Mouse (Mus musculus): ENCODE data around the gene Slc12a9.

Slc12a9 gene

DNA sequence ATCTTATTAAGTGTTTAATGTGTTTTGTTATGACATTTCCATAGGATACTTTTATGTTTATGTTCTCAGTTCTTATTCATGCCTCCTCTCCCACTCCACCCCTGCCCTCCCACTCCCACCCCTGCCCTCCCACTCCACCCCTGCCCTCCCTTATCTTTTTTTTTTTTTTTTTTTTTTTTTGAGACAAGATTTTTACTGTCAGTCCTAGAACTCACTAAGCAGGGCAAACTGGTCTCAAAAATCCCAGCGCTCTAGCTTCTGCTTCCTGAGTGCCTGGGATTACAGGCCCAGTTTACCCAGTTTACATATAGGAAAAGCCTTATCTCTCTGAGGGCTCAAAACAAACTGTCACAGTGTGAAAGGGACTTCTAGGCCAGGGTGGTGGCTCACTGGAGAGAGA lies 13.0 kb upstream of the Slc12a9 start:
- no peak for DNase-seq (ENCODE audit: low spot score in 2 of 2)

DNA sequence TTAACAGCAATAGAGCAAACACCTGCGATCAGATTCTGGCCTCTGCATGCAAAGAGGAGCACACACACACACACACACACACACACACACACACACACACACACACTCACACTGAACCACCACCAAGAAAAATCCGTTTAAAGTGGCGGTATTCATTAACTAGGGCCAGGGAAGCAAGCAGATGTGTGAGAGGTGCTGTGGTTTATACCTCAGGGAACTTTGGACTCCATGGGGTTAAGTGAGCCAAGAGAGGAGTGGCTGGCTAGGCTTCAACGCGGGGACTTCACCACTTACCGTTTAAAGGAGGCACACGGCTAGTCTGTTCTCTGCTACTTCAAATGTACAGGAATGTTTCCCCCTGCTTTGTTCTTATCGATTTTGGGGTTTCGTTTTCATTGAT lies 12.4 kb upstream of the Slc12a9 start:
- no peak for DNase-seq (ENCODE audit: low spot score in 2 of 2)

DNA sequence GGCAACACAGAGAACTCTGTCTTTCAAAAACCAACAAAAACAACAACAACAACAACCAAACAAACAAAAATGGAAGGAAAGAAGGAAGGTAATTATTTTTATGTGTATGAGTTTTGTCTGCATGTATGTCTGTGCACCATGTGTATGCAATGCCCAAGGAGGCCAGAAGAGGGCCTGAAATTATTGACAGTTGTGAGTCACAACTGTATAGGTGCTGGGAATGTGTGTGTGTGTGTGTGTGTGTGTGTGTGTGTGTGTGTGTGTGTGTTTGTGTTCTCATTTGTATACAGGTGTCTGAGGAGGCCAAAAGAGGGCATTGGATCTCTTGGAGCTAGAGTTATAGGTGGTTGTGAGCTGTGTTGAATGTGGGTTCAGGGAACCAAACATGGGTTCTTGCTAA lies 10.5 kb upstream of the Slc12a9 start:
- no peak for DNase-seq (ENCODE audit: low spot score in 2 of 2)

DNA sequence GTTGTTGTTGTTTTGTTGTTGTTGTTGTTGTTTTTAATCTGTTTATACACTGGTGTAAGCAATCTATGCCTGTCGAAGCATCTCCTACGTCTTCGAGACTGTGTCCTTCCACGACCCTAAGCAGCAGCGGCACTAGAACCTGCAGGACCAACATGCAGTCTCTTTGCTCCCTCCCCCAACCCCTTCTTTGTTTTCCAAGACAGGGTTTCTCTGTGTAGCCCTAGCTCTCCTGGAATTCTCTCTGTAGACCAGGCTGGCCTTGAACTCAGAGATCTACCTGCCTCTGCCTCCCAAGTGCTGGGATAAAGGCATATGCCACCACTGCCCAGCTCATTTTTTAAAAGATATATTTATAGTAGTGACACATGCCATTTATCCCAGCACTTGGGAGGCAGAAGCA lies 10.0 kb upstream of the Slc12a9 start:
- DNase-seq (ENCODE audit: low spot score in 2 of 2), result no peak

DNA sequence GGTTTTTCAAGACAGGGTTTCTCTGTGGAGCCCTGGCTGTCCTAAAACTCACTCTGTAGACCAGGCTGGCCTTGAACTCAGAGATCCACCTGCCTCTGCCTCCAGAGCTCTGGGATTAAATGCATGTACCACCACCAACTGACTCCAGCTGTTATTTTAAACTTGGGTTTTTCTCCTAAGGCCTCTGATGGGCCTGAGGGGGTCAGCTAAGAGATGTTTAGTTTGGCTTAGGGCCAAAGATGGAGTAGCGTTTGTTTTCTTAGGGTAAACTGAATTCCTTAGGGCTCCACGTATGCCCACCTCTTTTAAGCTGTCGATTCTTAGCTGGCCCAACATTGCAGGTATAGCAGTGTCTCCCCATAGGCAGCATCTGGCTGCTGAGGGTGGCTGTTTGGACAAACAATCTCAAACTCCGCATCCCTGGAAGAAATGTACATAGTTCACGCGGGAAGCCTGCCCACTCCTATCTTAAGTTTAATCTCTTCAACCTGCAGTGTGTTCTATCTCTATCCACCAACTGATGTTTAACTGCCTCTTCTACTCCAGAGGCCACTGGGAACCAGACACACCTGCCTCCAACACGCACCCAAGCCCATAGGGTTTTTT lies 9.1 kb upstream of the Slc12a9 start:
- DNase-seq (ENCODE audit: low spot score in 2 of 2), result no peak

DNA sequence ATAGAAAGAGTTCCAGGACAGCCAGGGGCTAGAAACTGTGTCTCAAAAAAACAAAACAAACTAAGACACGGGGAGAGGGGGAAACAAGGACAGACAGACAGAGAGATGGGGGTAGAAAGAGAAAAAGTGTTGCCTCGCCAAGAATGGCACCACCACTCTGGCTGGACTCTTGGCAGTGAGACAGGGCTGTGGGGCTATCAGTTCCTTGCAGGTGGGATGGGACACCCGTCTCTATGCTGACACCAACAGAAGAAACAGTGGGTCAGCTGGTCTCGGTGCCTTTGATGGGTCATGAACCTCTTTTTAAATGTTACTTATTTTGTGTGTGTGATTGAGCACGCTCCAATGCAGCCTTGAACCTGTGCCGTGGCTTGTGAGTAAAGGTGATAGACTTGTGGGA lies 6.8 kb upstream of the Slc12a9 start:
- DNase-seq (ENCODE audit: low spot score in 2 of 2), result peak in 1 of 2 experiments; percentile 57

DNA sequence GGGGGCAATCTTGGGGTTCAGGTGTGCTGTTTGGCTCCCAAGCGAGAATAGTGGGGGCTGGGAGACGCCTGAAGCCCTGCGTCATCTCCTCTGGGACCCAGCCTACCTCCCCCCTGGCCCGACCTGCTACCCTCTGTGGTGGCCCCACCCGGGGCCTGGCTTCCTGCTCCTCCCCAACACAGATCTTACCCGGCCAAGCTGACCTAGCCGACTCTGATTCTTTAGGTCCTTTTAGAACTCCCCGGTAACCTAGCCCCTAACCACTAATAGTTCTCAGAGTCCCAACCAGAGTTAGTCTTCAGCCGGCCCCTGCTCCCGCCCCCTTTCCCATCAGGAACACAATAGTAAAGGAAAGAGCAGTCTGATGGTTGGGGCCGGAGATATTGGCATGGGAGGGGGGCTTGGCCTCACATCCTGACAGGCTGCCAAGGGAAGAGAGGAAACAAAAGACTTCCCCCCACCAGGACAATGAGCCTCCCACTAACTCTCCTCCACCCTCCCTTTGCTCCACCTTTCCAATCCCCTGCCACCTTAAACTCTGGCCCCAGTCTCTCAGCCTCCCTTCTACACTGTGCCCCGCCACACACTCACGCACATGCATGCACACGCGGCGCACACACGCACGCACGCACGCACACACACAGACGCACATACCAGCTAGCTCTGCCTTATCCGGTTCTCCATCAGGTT lies 6.0 kb upstream of the Slc12a9 start:
- peak; percentile 35 to 57 for DNase-seq (ENCODE audit: low spot score in 2 of 2)

DNA sequence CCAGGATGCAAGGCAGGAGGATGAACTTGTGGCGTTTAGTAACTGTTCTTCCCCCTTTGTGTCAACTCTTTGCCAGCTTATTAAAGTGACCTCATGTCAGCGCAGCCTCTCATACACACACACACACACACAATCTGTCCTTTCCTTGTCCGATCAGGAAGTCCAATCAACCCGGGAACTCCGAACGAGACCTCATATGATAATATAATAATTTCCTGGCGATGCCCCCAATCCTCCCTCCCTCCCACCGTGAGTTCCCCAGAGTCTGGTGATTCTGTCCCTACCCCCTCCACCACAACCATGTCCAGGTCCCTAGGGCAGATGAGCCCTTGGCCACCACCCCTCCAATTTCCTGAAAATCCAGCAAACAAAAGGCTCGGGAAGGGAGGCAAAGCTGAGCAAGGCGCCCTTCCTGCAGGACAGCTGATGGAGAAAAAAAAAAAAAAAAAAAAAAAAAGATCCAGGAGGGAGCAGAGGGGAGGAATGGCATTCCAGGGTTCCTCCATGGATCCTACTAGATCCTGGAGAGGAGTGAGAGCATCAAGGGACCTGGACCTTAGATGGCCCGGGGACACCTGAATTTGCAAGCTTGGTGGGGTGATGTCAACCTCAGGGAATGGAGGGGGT lies 5.4 kb upstream of the Slc12a9 start:
- peak; percentile 34 to 41 for DNase-seq (ENCODE audit: low spot score in 2 of 2)

DNA sequence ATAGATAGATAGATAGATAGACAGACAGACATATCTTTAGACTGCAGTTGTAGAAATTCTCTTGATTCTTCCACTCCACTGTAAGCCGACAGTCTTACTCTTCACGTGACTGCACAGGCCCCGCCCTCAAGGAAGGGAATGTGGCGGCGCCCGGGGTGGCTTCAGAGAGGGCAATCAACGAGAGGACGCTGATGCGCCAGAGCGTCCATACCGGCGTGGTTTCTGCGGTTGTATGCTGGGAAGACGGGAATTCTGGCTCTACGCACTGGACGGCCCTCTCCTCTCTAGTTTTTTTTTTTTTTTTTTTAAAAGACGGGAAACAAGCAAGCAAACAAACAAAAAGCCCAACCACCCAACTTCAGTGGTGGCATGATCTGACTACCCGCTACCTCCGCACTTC lies 4.9 kb upstream of the Slc12a9 start:
- DNase-seq (ENCODE audit: low spot score in 2 of 2), result peak; percentile 67 to 92

DNA sequence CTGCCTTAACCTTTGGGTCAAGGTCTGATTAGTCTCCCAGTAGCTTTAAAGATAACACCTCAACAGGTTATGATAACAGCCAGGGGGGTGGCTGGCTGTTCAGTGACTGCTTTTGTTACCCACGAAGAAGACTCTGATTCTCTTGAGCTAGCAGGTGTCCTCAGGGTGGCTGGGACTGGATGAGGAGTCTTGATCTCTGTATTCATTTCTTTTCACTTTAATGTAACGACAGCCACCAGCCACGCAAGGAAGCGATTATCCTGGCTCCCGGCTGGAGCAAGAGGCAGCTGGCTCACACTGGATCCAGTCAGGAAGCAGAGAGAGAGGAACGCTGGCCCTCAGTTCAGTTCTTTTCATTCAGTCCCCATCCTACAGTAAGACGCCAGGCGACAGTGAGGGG lies 3.8 kb upstream of the Slc12a9 start:
- DNase-seq (ENCODE audit: low spot score in 2 of 2), result no peak

DNA sequence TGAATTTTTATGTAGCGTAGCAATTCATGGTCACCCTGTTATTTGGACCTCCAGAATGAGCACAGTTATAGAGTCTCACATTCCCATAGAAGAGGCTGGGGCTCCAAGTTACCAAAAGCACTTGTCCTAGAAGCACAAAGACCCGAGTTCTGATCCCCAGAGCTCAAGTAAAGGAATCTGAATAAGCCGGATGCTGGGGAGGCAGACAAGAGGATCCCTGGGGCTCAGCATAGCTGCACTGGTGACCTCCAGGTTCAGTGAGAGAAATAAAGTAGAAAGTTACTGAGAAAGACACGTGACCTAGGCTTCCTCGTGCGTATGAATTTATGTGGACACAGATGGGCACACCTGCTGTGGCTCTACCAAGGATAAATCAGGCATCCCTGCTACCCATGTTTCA lies 1.7 kb upstream of the Slc12a9 start:
- no peak for DNase-seq (ENCODE audit: low spot score in 2 of 2)

DNA sequence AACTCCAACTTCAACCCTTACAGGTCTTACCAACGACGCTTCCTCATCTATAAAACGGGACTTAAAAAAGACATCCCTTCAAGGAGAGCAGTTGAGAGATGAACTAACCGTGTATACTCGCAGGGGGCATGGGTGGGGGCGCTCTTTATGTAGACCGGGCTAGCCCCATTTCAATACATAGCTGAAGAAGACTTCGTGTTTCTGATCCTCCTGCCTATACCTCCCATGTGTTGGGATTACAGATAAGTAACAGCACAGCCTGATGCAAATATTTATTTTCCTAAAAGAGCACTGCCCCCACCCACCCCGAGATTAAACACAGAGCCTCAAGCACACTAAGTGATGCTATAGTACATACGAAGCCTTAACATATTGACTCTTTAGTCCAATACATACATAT lies 920 bp upstream of the Slc12a9 start:
- no peak for DNase-seq (ENCODE audit: low spot score in 2 of 2)

DNA sequence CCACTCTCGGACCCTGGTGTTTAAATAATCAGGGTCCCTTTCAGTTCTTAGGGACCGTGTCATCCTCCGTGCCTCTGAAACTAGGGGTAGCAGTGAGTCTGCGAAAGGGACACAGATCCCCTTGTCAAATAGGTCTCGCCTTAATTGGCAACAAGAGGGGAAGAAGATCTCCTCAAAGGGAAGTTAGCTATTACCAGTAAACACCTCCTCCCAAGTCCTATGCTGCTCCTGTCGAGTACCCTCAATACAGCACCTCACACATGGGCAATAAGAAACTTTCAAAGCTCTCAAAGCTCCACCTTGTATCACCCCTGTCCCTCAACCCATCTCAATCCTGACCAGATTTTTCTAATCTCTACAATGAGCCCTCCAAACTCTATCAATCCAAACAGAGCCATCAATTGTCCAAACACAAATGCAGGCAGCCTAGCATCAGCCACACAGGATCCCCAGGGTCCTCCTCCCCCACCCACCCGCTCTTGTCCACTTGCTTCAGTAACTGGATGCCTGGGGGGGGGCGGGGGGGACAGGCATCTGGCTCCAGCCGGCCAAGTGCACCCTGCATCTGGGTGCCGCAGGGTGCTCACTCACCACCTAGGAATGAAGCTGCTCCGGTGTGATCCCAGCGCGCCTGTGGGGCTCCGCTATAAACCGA lies 413 bp downstream of the Slc12a9 start:
- DNase-seq (ENCODE audit: low spot score in 2 of 2), result no peak

DNA sequence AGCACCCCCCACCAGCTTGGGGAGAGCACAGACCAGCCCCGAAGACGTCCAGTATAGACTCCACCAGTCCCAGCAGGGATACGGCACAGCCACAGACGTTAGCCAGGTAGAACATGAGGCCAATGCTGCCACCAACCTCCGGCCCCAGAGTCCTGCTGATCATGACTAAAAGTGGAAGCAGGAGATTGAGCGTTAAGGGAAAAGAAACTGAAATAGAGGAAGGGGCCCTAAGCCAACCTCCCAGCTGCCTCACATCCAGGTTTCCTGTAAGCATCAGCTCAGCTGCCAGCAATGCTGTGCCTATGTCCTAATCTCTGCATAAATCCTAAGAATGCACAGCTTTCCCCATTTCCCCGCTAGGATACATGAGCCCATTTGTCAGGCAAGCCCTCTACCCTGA lies 2.5 kb downstream of the Slc12a9 start:
- no peak for DNase-seq (ENCODE audit: low spot score in 2 of 2)

DNA sequence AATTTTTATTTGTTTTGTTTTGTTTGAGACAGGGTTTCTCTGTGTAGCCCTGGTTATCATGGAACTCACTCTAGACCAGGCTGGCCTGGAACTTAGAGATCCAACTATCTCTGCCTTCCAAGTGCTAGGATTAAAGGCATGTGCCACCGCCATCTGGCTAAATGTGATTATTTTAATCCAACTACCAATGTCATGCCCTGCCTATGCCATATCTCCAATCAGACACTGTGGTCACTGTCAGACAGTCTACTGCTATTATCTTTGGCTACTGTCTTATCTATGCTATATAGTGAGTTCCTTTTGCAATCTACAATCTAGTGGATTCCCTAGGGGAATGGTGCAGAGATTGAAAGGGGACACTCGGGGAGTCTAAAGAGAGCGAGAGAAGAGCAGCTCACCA lies 12.4 kb downstream of the Slc12a9 start:
- no peak for DNase-seq (ENCODE audit: low spot score in 2 of 2)

DNA sequence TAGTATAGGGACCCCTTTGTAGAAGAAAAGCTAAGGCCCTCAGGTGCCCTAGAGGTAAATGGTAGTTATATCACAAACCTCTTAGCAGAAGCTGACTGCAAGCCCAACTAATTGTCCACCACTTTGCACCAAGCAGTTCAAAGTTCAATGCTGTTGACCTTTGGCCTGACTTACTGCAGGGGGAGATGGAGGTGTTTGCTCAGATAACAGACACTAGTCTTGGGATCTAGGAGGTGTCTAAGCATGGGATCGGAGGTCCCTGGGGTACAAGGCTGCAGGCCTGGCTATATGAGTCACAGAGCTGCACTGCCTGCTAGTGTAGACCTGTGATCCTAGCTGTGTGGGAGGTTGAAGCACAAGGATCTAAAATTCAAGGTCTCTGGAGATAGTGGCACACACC lies 14.8 kb downstream of the Slc12a9 start:
- no peak for DNase-seq (ENCODE audit: low spot score in 2 of 2)

DNA sequence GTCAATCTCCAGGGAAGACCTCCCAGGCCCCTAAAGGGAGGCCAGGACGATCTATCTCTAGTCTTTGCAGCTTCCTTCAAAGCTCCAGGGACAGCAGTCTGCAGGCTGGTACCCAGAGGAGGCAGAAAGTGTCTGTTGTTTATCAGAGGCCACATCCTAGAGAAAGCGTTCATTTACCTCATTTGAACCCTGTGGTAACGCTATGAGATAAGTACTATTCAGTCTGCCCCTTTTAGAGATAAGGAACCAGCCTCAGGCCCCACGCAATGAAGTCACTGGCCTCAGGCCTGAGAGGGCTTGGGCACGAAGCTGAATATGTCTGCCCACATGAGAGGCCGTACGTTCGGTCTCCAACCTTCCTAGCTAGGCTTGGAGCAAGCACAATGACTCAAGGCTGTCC lies 16.0 kb downstream of the Slc12a9 start:
- no peak for DNase-seq (ENCODE audit: low spot score in 2 of 2)

DNA sequence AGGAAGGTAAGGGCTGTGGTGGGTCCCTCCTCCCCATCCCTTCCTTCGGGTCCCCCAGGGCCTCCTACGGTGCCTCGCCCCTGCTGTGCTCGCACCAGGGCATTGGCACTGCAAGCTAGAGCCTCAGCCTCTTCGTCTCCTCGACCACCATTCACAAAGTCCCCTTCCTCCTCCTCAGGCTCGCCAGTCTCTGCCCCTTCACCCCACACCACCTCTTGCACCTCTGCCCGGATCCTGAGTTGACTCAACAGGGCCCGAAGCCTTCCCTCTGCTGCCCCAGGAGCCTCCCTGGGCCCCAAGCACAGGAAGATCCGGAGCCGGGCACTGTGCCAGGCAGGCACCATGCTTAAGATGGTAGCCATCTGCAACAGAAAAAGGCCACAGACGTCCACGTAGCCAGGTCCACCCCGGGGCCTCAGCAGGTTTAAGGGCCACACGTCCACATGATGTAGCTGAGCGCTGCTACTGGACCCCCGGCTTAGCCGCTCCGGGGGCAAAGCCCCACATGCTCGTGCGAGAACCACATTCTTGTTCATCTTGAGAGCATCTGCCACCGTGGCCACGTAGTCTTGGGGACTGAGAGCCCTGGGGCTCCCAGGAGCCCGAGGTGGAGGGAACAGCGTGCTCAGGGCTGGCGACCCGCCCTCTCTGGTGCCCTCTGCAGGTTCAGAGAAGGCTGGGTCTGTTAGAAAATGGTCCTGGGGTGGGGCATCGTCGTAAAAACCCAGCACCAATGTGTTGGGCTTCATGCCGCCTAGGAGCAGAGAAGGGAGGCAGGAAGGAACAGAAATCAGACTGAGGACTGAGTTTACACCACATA lies 18.1 kb downstream of the Slc12a9 start:
- DNase-seq (ENCODE audit: low spot score in 2 of 2), result peak; percentile 45 to 71

DNA sequence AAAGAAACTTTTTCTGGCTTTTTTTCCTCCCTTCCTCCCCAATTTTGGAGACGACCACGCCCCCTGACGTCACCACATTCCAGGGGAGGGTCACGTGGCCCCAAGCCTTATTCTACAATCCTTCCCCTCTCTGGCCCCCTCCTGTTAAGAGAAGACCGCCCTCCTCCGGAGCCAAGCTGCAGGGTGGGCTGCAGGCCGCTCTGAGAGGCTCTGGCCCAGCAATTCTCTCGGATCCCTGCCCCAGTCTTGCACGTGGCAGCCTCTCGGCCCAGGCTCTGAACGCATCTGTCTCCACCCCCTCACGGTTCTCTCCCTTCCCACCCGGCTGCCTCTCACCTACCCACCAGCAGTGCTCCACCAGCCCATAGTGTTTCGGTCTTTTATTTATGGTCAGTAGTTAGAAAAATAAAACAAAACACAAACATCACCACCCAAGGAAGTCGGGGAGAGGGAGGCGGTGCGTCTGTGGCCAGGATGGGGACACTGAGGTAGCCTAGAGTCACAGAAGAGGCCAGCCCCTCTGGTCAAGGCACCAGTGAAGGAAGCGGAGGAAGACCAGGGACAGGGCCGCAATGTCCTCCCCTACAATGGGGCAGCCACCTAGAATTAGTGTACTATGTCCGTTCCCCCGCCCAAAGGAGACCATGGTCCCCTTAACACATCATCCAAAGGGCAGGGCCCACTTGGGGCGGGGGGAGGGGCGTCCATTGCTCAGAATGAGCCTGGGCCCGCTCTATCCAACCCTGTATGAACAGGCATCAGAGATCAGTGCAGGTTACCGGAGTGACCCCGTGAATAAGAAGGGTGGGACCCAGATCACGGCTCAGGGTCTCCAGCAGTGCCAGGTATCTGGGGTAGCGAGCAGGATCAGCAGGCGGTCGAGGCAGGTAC lies 19.0 kb downstream of the Slc12a9 start, which contains the start of gene Trip6:
TSS of gene Trip6 (minus strand) at position 212 of the 891 bp plus-strand sequence.
- peak; percentile 45 to 72 for DNase-seq (ENCODE audit: low spot score in 2 of 2)

DNA sequence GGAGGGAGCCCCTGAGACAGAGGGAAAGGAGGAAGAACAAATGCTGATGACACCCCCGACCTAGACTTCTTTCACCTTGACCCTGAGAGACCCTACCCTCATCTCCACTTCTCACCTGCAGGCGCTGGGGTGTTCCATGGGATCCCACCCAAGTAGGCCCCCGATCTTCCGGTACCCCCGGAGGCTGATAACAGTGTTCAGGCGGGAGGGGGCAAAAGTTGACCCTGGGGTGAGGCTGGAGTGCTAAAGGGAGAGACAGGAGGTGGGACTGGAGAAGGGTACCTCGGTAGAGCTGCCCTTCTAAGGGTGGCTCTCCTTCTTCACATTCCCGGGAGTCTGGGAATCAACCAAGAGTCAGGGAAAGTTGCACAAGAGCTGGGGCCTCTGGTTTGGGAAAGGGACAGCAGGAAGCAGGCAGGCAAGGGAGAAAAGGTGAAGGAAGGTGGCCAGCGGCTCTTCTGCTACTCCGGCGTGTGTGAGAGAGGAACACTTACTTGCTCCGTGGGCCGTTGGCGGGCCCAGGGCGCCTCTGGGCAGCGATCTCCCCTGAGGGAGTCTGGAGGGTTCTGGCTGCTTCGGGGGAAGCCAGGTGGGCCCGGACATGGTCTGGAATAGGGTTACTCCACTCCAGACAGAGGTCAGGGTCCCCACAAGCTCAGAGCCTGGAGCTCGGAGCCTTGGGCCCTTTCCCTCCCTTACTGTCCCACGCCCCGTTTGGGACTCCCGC lies 19.8 kb downstream of the Slc12a9 start:
- DNase-seq (ENCODE audit: low spot score in 2 of 2), result no peak

All from spleen, postnatal 10 days (tissue).